Mouse (Mus musculus): ENCODE measurements around the gene Tmem63c.

DNA sequence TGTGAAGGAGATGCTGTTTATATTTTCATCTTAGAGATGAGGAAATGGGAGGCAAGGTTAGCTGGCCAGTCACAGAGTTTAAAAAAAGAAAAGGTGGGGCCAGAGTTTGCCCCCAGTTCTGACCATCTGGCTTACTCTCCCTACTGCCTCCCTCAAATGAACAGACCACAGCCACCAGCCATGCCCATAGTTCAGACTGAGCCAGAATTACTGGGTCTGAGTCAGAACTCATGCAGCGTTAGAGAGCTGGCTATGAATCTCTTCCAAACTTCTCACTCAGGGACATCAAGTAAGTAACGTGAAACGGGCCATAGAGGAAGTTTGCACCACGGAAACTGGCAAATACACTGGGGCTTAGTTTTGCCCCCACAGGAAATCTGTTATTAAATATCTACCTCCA is 83.7 kb downstream of the Tmem63c start:
- TF ChIP-seq CTCF (IDR thresholded peaks at IDR 0.05; ENCODE audit: extremely low read depth, insufficient read depth, insufficient read length, insufficient replicate concordance) (no peak), POLR2A (IDR thresholded peaks at IDR 0.05; ENCODE audit: low read depth, low read length) (no peak)
